Mouse (Mus musculus) midbrain, postnatal 0 days (tissue): Measurements from ENCODE around the gene Hic1. TPM values are rescaled to one million over a fixed set of nuclear protein-coding genes. Genes with fewer than 3 reads are reported as not detected.

ENCODE experiments used
- ATAC-seq: fragments of 200-750 bp; cut with Nextera tagmentation; 2 replicates; pipeline ENCODE4 v1.8.0; 2017; ENCODE audit warnings: moderate number of reproducible peaks, mild to moderate bottlenecking, moderate TSS enrichment, moderate library complexity; ENCODE audit not compliant: low FRiP score
- DNase-seq: peaks from one replicate; pipeline ENCODE4 v3.0.0-alpha.2; 2015; ENCODE audit warnings: low spot score
- H3K27ac ChIP-seq: fragments of 300-500 bp; sonication (generic); 2 replicates; pipeline ENCODE4 v1.5.1; 2014; ENCODE audit warnings: low read depth, mild to moderate bottlenecking, low read length, mixed read lengths
- H3K27me3 ChIP-seq: fragments of 300-500 bp; sonication (generic); 2 replicates; pipeline ENCODE4 v1.6.1; 2014; ENCODE audit warnings: low read length, control low read depth, mixed read lengths; ENCODE audit not compliant: insufficient read depth
- H3K36me3 ChIP-seq: fragments of 300-500 bp; sonication (generic); 2 replicates; pipeline ENCODE4 v1.6.1; 2014; ENCODE audit warnings: low read length, control low read depth, mixed read lengths; ENCODE audit not compliant: insufficient read depth
- H3K4me1 ChIP-seq: fragments of 300-500 bp; sonication (generic); 2 replicates; pipeline ENCODE4 v1.6.1; 2014; ENCODE audit warnings: mild to moderate bottlenecking, control low read depth, antibody characterized with exemption, low read length, mixed read lengths; ENCODE audit not compliant: insufficient read depth
- H3K4me2 ChIP-seq: fragments of 300-500 bp; sonication (generic); 2 replicates; pipeline ENCODE4 v1.6.1; 2014; ENCODE audit warnings: low read depth, mild to moderate bottlenecking, low read length, mixed read lengths; ENCODE audit not compliant: poor library complexity, severe bottlenecking
- H3K4me3 ChIP-seq: fragments of 300-500 bp; sonication (generic); 2 replicates; pipeline ENCODE4 v1.5.1; 2014; ENCODE audit warnings: low read depth, mild to moderate bottlenecking, low read length, moderate library complexity
- H3K9ac ChIP-seq: fragments of 300-500 bp; sonication (generic); replicated peaks from 2 replicates; pipeline ENCODE4 v1.6.1; 2014; ENCODE audit warnings: mild to moderate bottlenecking, low read length, moderate library complexity, mixed read lengths; ENCODE audit not compliant: poor library complexity, severe bottlenecking
- H3K9me3 ChIP-seq: fragments of 300-500 bp; sonication (generic); 2 replicates; pipeline ENCODE4 v1.6.1; 2016; ENCODE audit warnings: low read length, control low read depth
- CTCF ChIP-seq: IDR thresholded peaks from 2 replicates; pipeline ENCODE4 v1.5.1; 2016; ENCODE audit warnings: antibody characterized with exemption, mild to moderate bottlenecking
- WGBS: fragments of 180-500 bp; shearing (Covaris S2); extraction: QIAGEN DNeasy Blood & Tissue Kit; methylation state at CpG from one replicate; pipeline ENCODE4 v1.1.7; 2014; 5-methylcytosine and 5-hydroxymethylcytosine counted together
- microRNA counts: library from miRNA; unstranded; fragments of <30 nt; microRNA quantifications from one replicate; lab custom pipeline; 2015
- microRNA-seq: library from miRNA; unstranded; fragments of <30 nt; microRNA quantifications from one replicate; pipeline ENCODE4, GENCODE M21; 2016; ENCODE audit warnings: borderline number of aligned reads
- polyA plus RNA-seq: library from polyadenylated mRNA; unstranded; fragments of >200 nt; fragmentation: Nextera tagmentation; extraction: Ambion mirVana; gene quantifications from 2 replicates; pipeline ENCODE4 v1.2.1, GENCODE M21; 2015
- total RNA-seq: library from RNA; depleted of rRNA; stranded (reverse); fragments of >200 nt; gene quantifications from 2 replicates; pipeline ENCODE4 v1.2.3, GENCODE M21; 2014; rRNA removed

Hic1 gene
- total and polyA plus RNA-seq, 2 experiments from 2014 or later: 1.5 to 7.1 TPM

- no peaks in the 10 kb centered on the region for H3K27me3 ChIP-seq
- H3K9me3 ChIP-seq: no peaks in the 10 kb centered on the region
- DNase-seq: no peak
- H3K9ac ChIP-seq: no peak overlapping the region
- no peak for ATAC-seq
- TF ChIP-seq CTCF: no peak
- H3K36me3 ChIP-seq: no peaks in the 10 kb centered on the region
- no peak overlapping the region for H3K4me2 ChIP-seq
- H3K4me3 ChIP-seq: no peak overlapping the region
- no peak overlapping the region for H3K27ac ChIP-seq
- H3K4me1 ChIP-seq: no peaks in the 10 kb centered on the region
- whole genome bisulfite sequencing: 71% methylated on average over 1 of the region's 1 CpGs
Measured at GRCm38 (mm10) chr11:75121348-75121747, 48.0 kb downstream of the Hic1 start.

- WGBS: 82% methylated on average over 3 of the region's 3 CpGs
- no peaks in the 10 kb centered on the region for H3K27me3 ChIP-seq
- no peaks in the 10 kb centered on the region for H3K36me3 ChIP-seq
- H3K4me1 ChIP-seq: no peaks in the 10 kb centered on the region
- no peak overlapping the region for H3K4me3 ChIP-seq
- H3K9me3 ChIP-seq: no peaks in the 10 kb centered on the region
- no peak overlapping the region for H3K27ac ChIP-seq
- H3K4me2 ChIP-seq: no peak overlapping the region
- ATAC-seq (no peak), DNase-seq (no peak)
- TF ChIP-seq CTCF: no peak
- no peak overlapping the region for H3K9ac ChIP-seq
Measured at GRCm38 (mm10) chr11:75119841-75120240, 49.5 kb downstream of the Hic1 start.

GRCm38 (mm10) chr11:75119298-75119697 is 50.0 kb downstream of the Hic1 start:
- Histone ChIP-seq H3K4me2 (no peak overlapping the region), H3K9ac (no peak overlapping the region), H3K9me3 (no peaks in the 10 kb centered on the region), H3K4me3 (no peak overlapping the region), H3K27ac (no peak overlapping the region), H3K4me1 (no peaks in the 10 kb centered on the region), H3K36me3 (no peaks in the 10 kb centered on the region), H3K27me3 (no peaks in the 10 kb centered on the region)
- DNase-seq: no peak
- ATAC-seq: no peak
- WGBS: 84% methylated on average over 2 of the region's 2 CpGs
- TF ChIP-seq CTCF: no peak

- no peaks in the 10 kb centered on the region for H3K36me3 ChIP-seq
- H3K9ac ChIP-seq: no peak overlapping the region
- H3K27ac ChIP-seq: no peak overlapping the region
- ATAC-seq: no peak
- no peak overlapping the region for H3K4me2 ChIP-seq
- WGBS: 88% methylated on average over 2 of the region's 2 CpGs
- no peak for TF ChIP-seq CTCF
- H3K4me1 ChIP-seq: no peaks in the 10 kb centered on the region
- no peaks in the 10 kb centered on the region for H3K27me3 ChIP-seq
- H3K4me3 ChIP-seq: no peak overlapping the region
- no peaks in the 10 kb centered on the region for H3K9me3 ChIP-seq
- no peak for DNase-seq
Measured at GRCm38 (mm10) chr11:75118141-75118540, 51.2 kb downstream of the Hic1 start.

GRCm38 (mm10) chr11:75116379-75116778 is 52.9 kb downstream of the Hic1 start:
- no peak overlapping the region for H3K4me3 ChIP-seq
- H3K36me3 ChIP-seq: no peaks in the 10 kb centered on the region
- DNase-seq: no peak
- H3K27me3 ChIP-seq: no peaks in the 10 kb centered on the region
- no peak overlapping the region for H3K4me2 ChIP-seq
- WGBS: 93% methylated on average over 6 of the region's 6 CpGs
- no peak overlapping the region for H3K9ac ChIP-seq
- TF ChIP-seq CTCF: no peak
- no peak overlapping the region for H3K27ac ChIP-seq
- no peak for ATAC-seq
- no peaks in the 10 kb centered on the region for H3K9me3 ChIP-seq
- H3K4me1 ChIP-seq: no peaks in the 10 kb centered on the region

MicroRNAs within 50 kb of the gene (microRNA counts, 519-probe panel; counts per million panel counts)
- microRNA mmu-miR-132 (lab: Ali Mortazavi, UCI): 5,014 counts per million, percentile 90 among the panel's probes with 10 or more counts
- microRNA mmu-miR-212 (lab: Ali Mortazavi, UCI): 528 counts per million, percentile 58 among the panel's probes with 10 or more counts

Small RNA genes lying within 50 kb of the gene (microRNA-seq; reads per million reads assigned to microRNA genes)
- gene Mir132: 2,498 reads per million, percentile 82 among the genes with 10 or more reads in this experiment
- 134 reads per million, percentile 49 among the genes with 10 or more reads in this experiment for gene Mir212

Other genes with a start within 250 kb of the Hic1 start
- 26.6 and 27.7 TPM in 2 replicates for gene Smg6, start 243.7 kb downstream of the Hic1 start, total RNA-seq
- 10.0 and 11.9 TPM in 2 replicates for gene Smg6, start 243.7 kb downstream of the Hic1 start, polyA plus RNA-seq
- gene Srr, start 243.6 kb downstream of the Hic1 start, total RNA-seq: 40.5 and 43.1 TPM in 2 replicates
- 35.6 and 37.6 TPM in 2 replicates for gene Srr, start 243.6 kb downstream of the Hic1 start, polyA plus RNA-seq
- gene Ovca2, start 9.3 kb upstream of the Hic1 start, total RNA-seq: 14.2 and 26.0 TPM in 2 replicates
- 10.4 and 12.7 TPM in 2 replicates for gene Ovca2, start 9.3 kb upstream of the Hic1 start, polyA plus RNA-seq
- 17.4 and 19.9 TPM in 2 replicates for gene Dph1, start 21.7 kb upstream of the Hic1 start, total RNA-seq
- 10.8 and 12.1 TPM in 2 replicates for gene Dph1, start 21.7 kb upstream of the Hic1 start, polyA plus RNA-seq
- gene Rtn4rl1, start 24.3 kb upstream of the Hic1 start, total RNA-seq: 15.4 and 18.5 TPM in 2 replicates
- 16.2 and 17.5 TPM in 2 replicates for gene Rtn4rl1, start 24.3 kb upstream of the Hic1 start, polyA plus RNA-seq
- gene Rpa1, start 178.8 kb upstream of the Hic1 start, total RNA-seq: 35.9 and 47.6 TPM in 2 replicates
- gene Rpa1, start 178.8 kb upstream of the Hic1 start, polyA plus RNA-seq: 43.8 TPM in 2 replicates
- 11.0 and 16.7 TPM in 2 replicates for gene Smyd4, start 178.9 kb upstream of the Hic1 start, total RNA-seq
- gene Smyd4, start 178.9 kb upstream of the Hic1 start, polyA plus RNA-seq: 15.2 and 16.8 TPM in 2 replicates